Mouse (Mus musculus) gonadal fat pad, adult 2 months (tissue): Measurements from ENCODE around the gene Smdt1. TPM values are rescaled to one million over a fixed set of nuclear protein-coding genes. Genes with fewer than 3 reads are reported as not detected.
A peak's percentile ranks its signal among the peaks of the same experiment; 100 is the strongest.
"Not testable (repeated sequence)": the region's sequence is repeated elsewhere in the genome, so short reads cannot be mapped to it uniquely, and the experiment has no call there.

Source experiments
- DNase-seq: peaks from one replicate; pipeline ENCODE4 v3.0.0-alpha.2; 2012; ENCODE audit warnings: low read depth
- polyA plus RNA-seq: library from polyadenylated mRNA; depleted of rRNA; stranded (reverse); fragments of >200 nt; gene quantifications from 2 replicates; pipeline ENCODE4 v1.2.3, GENCODE M21; 2012

Gene Smdt1
- polyA plus RNA-seq, 1 experiment: 228 TPM

- no peak for DNase-seq
These were observed 4.9 kb downstream of the Smdt1 start for GRCm38 (mm10) chr15:82343368-82344287.

GRCm38 (mm10) chr15:82344971-82345370 is 6.2 kb downstream of the Smdt1 start:
- DNase-seq: no peak

- DNase-seq: peak; percentile 88
These were observed 7.2 kb downstream of the Smdt1 start for GRCm38 (mm10) chr15:82345820-82346470.

- DNase-seq: no peak
These were observed 8.0 kb downstream of the Smdt1 start for GRCm38 (mm10) chr15:82346580-82347302.

GRCm38 (mm10) chr15:82347303-82347676 is 8.5 kb downstream of the Smdt1 start:
- DNase-seq: no peak

GRCm38 (mm10) chr15:82347852-82348251 is 9.1 kb downstream of the Smdt1 start:
- no peak for DNase-seq

GRCm38 (mm10) chr15:82348258-82348998 is 9.7 kb downstream of the Smdt1 start:
- DNase-seq: no peak

- DNase-seq: no peak
These were observed 10.2 kb downstream of the Smdt1 start for GRCm38 (mm10) chr15:82348999-82349341.

GRCm38 (mm10) chr15:82350349-82350748 is 11.6 kb downstream of the Smdt1 start:
- DNase-seq: no peak

GRCm38 (mm10) chr15:82351480-82351879 is 12.7 kb downstream of the Smdt1 start:
- DNase-seq: no peak

- DNase-seq: no peak
These were observed 14.5 kb downstream of the Smdt1 start for GRCm38 (mm10) chr15:82353078-82353744.

GRCm38 (mm10) chr15:82353745-82354113 is 15.0 kb downstream of the Smdt1 start:
- no peak for DNase-seq

- peak; percentile 68 for DNase-seq
These were observed 15.6 kb downstream of the Smdt1 start, which contains the start of gene Ndufa6 for GRCm38 (mm10) chr15:82354126-82354945. Ndufa6 (minus strand) TSS chr15:82354322.

GRCm38 (mm10) chr15:82358431-82359260 is 19.9 kb downstream of the Smdt1 start:
- DNase-seq: no peak

- no peak for DNase-seq
These were observed 22.8 kb downstream of the Smdt1 start for GRCm38 (mm10) chr15:82361459-82362018.

- DNase-seq: no peak
These were observed 23.5 kb downstream of the Smdt1 start for GRCm38 (mm10) chr15:82362234-82362633.

GRCm38 (mm10) chr15:82363801-82364200 is 25.0 kb downstream of the Smdt1 start:
- DNase-seq: not testable (repeated sequence)

GRCm38 (mm10) chr15:82364561-82364960 is 25.8 kb downstream of the Smdt1 start:
- DNase-seq: not testable (repeated sequence)

GRCm38 (mm10) chr15:82368146-82368545 is 29.4 kb downstream of the Smdt1 start:
- DNase-seq: no peak
